Mouse (Mus musculus): ENCODE measurements at regions not wholly inside any gene's neighbourhood (a gene's known extent, or its start where the extent isn't known, plus 50 kb on each side); places are given as distances from the start of the nearest gene placed in this dataset.

DNA sequence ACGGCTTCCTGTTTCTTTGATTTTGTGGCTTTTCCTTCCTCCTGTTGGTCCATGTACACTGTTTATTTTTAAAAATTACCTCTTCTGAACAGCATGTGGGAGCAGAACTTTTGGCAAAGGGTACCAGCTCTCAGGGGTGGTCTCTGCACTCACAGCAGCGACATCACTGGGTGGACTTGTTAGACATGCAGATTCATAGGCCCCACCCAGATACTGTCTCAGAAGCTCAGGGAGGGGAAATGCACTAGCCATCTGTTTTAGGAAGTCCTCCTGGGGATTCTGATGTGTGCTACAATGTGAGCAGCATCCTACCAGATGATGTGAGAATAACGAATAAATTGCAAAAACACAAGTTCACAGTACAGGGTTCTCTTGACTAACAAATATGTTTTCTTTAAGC is 243.5 kb upstream of the Arx start:
- WGBS: 67% methylated on average over 3 of the region's 3 CpGs
- Histone ChIP-seq H3K27ac (replicated peaks; ENCODE audit: insufficient read depth, low read depth, low read length) (no peak overlapping the region), H3K27me3 (ENCODE audit: control insufficient read depth, insufficient read depth, low read length) (no peaks in the 10 kb centered on the region), H3K9ac (ENCODE audit: low read depth, low read length) (no peak overlapping the region), H3K4me1 (ENCODE audit: control insufficient read depth, insufficient read depth, low read length) (no peaks in the 10 kb centered on the region), H3K4me3 (ENCODE audit: insufficient read depth, low read depth, low read length) (no peak overlapping the region), H3K79me2 (ENCODE audit: control insufficient read depth, insufficient read depth, low read length) (no peaks in the 10 kb centered on the region), H3K36me3 (ENCODE audit: control insufficient read depth, insufficient read depth, low read length) (no peaks in the 10 kb centered on the region)
- no peak for DNase-seq (ENCODE audit: extremely low read depth, low read depth, low spot score)
- TF ChIP-seq CTCF (IDR thresholded peaks at IDR 0.05; ENCODE audit: low read depth, low read length) (no peak), POLR2A (IDR thresholded peaks at IDR 0.05; ENCODE audit: extremely low read depth, insufficient read depth, low read length) (no peak)

- H3K4me3 ChIP-seq (ENCODE audit: insufficient read depth, low read depth, low read length): no peak overlapping the region
- 100% methylated on average over 1 of the region's 1 CpGs for WGBS
- no peaks in the 10 kb centered on the region for H3K27me3 ChIP-seq (ENCODE audit: control insufficient read depth, insufficient read depth, low read length)
Observed at GRCm38 (mm10) chrX:93048967-93049754, 237.1 kb upstream of the Arx start.

GRCm38 (mm10) chrX:93049755-93050143 is 236.5 kb upstream of the Arx start:
- no peak for DNase-seq (ENCODE audit: extremely low read depth, low read depth, low spot score)
- WGBS: 86% methylated on average over 3 of the region's 3 CpGs
- Histone ChIP-seq H3K27ac (replicated peaks; ENCODE audit: insufficient read depth, low read depth, low read length) (no peak overlapping the region), H3K79me2 (ENCODE audit: control insufficient read depth, insufficient read depth, low read length) (no peaks in the 10 kb centered on the region), H3K9ac (ENCODE audit: low read depth, low read length) (no peak overlapping the region), H3K4me1 (ENCODE audit: control insufficient read depth, insufficient read depth, low read length) (no peaks in the 10 kb centered on the region), H3K4me3 (ENCODE audit: insufficient read depth, low read depth, low read length) (no peak overlapping the region), H3K27me3 (ENCODE audit: control insufficient read depth, insufficient read depth, low read length) (no peaks in the 10 kb centered on the region), H3K36me3 (ENCODE audit: control insufficient read depth, insufficient read depth, low read length) (no peaks in the 10 kb centered on the region)
- TF ChIP-seq POLR2A (IDR thresholded peaks at IDR 0.05; ENCODE audit: extremely low read depth, insufficient read depth, low read length): no peak
- no peak for TF ChIP-seq CTCF (IDR thresholded peaks at IDR 0.05; ENCODE audit: low read depth, low read length)

More at GRCm38 (mm10) chrX:93048967-93049754, 237.1 kb upstream of the Arx start:
- no peak overlapping the region for H3K27ac ChIP-seq (replicated peaks; ENCODE audit: insufficient read depth, low read depth, low read length)
- H3K9ac ChIP-seq (ENCODE audit: low read depth, low read length): no peak overlapping the region
- no peaks in the 10 kb centered on the region for H3K36me3 ChIP-seq (ENCODE audit: control insufficient read depth, insufficient read depth, low read length)
- no peaks in the 10 kb centered on the region for H3K4me1 ChIP-seq (ENCODE audit: control insufficient read depth, insufficient read depth, low read length)
- TF ChIP-seq POLR2A (IDR thresholded peaks at IDR 0.05; ENCODE audit: extremely low read depth, insufficient read depth, low read length) (no peak), CTCF (IDR thresholded peaks at IDR 0.05; ENCODE audit: low read depth, low read length) (no peak)
- DNase-seq (ENCODE audit: extremely low read depth, low read depth, low spot score): no peak
- H3K79me2 ChIP-seq (ENCODE audit: control insufficient read depth, insufficient read depth, low read length): no peaks in the 10 kb centered on the region

DNA sequence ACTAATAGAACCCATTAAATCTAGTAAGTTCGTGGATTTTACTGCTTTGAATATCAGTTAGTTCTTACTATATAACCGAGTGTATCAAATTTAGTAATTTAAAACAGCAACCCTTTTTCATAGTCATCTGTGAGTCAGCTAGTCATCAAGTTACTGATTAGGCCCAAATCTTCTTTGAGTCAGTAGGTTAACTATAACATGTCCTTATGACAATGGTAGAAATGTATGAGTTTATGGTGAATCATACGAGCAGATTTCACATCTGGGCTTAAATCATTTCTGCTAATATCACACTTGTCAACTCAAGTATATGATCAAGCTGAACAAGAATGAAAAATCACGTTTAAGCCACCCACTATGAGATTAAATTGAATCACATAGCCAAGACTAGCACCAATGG is 226.7 kb upstream of the Arx start:
- no peak for DNase-seq (ENCODE audit: extremely low read depth, low read depth, low spot score)
- Histone ChIP-seq H3K4me1 (ENCODE audit: control insufficient read depth, insufficient read depth, low read length) (no peaks in the 10 kb centered on the region), H3K27me3 (ENCODE audit: control insufficient read depth, insufficient read depth, low read length) (no peaks in the 10 kb centered on the region), H3K4me3 (ENCODE audit: insufficient read depth, low read depth, low read length) (no peak overlapping the region), H3K79me2 (ENCODE audit: control insufficient read depth, insufficient read depth, low read length) (no peaks in the 10 kb centered on the region), H3K9ac (ENCODE audit: low read depth, low read length) (no peak overlapping the region), H3K27ac (replicated peaks; ENCODE audit: insufficient read depth, low read depth, low read length) (no peak overlapping the region), H3K36me3 (ENCODE audit: control insufficient read depth, insufficient read depth, low read length) (no peaks in the 10 kb centered on the region)
- TF ChIP-seq CTCF (IDR thresholded peaks at IDR 0.05; ENCODE audit: low read depth, low read length) (no peak), POLR2A (IDR thresholded peaks at IDR 0.05; ENCODE audit: extremely low read depth, insufficient read depth, low read length) (no peak)
- WGBS: 89% methylated on average over 4 of the region's 4 CpGs

DNA sequence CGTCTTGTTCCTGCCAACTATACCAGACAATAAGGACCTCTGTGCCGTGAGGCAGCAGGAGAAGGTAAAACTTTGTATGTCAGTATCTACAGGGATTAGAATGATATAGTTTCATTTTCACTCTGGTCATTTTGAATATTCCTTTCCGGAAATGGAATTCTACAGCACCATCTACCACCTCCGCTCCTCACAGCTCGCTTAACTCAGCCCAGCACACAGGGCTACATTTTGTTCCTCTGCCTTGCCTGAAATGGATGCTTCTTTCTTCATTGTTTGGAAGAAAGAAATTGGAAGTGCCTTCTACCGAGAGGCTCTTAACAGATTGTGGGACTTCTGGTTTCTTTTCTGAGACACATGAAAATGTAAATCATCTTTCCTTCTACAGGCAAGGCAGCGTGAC is 217.4 kb upstream of the Arx start:
- Histone ChIP-seq H3K4me3 (ENCODE audit: insufficient read depth, low read depth, low read length) (no peak overlapping the region), H3K36me3 (ENCODE audit: control insufficient read depth, insufficient read depth, low read length) (no peaks in the 10 kb centered on the region), H3K79me2 (ENCODE audit: control insufficient read depth, insufficient read depth, low read length) (no peaks in the 10 kb centered on the region), H3K27me3 (ENCODE audit: control insufficient read depth, insufficient read depth, low read length) (no peaks in the 10 kb centered on the region), H3K9ac (ENCODE audit: low read depth, low read length) (no peak overlapping the region), H3K27ac (replicated peaks; ENCODE audit: insufficient read depth, low read depth, low read length) (no peak overlapping the region), H3K4me1 (ENCODE audit: control insufficient read depth, insufficient read depth, low read length) (no peaks in the 10 kb centered on the region)
- DNase-seq (ENCODE audit: extremely low read depth, low read depth, low spot score): no peak
- WGBS: 63% methylated on average over 7 of the region's 7 CpGs
- TF ChIP-seq CTCF (IDR thresholded peaks at IDR 0.05; ENCODE audit: low read depth, low read length) (no peak), POLR2A (IDR thresholded peaks at IDR 0.05; ENCODE audit: extremely low read depth, insufficient read depth, low read length) (no peak)

- Histone ChIP-seq H3K4me3 (ENCODE audit: insufficient read depth, low read depth, low read length) (no peak overlapping the region), H3K27ac (replicated peaks; ENCODE audit: insufficient read depth, low read depth, low read length) (no peak overlapping the region), H3K36me3 (ENCODE audit: control insufficient read depth, insufficient read depth, low read length) (no peaks in the 10 kb centered on the region), H3K79me2 (ENCODE audit: control insufficient read depth, insufficient read depth, low read length) (no peaks in the 10 kb centered on the region), H3K27me3 (ENCODE audit: control insufficient read depth, insufficient read depth, low read length) (no peaks in the 10 kb centered on the region), H3K4me1 (ENCODE audit: control insufficient read depth, insufficient read depth, low read length) (no peaks in the 10 kb centered on the region), H3K9ac (ENCODE audit: low read depth, low read length) (no peak overlapping the region; the same call in 1 of the 2 replicates)
- no peak for TF ChIP-seq CTCF (IDR thresholded peaks at IDR 0.05; ENCODE audit: low read depth, low read length)
- no peak for TF ChIP-seq POLR2A (IDR thresholded peaks at IDR 0.05; ENCODE audit: extremely low read depth, insufficient read depth, low read length)
- DNase-seq (ENCODE audit: extremely low read depth, low read depth, low spot score): peak; percentile 58
- 6% methylated on average over 13 of the region's 13 CpGs for WGBS
Observed at GRCm38 (mm10) chrX:93069569-93070289, 216.5 kb upstream of the Arx start.

Data from liver, adult 2 months (tissue).